Mouse (Mus musculus): ENCODE results near the gene Adam15.

- TF ChIP-seq GATA1 (IDR thresholded peaks at IDR 0.05; ENCODE audit: low read length): no peak
- TF ChIP-seq TAL1 (IDR thresholded peaks at IDR 0.05; ENCODE audit: low read length): no peak
Measured at GRCm38 (mm10) chr3:89382950-89383349, 33.2 kb upstream of the Adam15 start.
